Mouse (Mus musculus) left cerebral cortex, postnatal 4 days (tissue): ENCODE measurements around the gene 1110059E24Rik. TPM values are rescaled to one million over a fixed set of nuclear protein-coding genes. Genes with fewer than 3 reads are reported as not detected.

ENCODE experiments used
- total RNA-seq, 2 experiments: library from RNA; stranded (reverse); gene quantifications; 2 replicates each; pipeline ENCODE4 v1.2.3; 2021

Gene 1110059E24Rik
- total RNA-seq, 2 experiments from 2014 or later = 24.1 to 28.9 TPM

Other genes with a start within 250 kb of the 1110059E24Rik start
- gene Gda, start 179.5 kb downstream of the 1110059E24Rik start, total RNA-seq = 100 to 1,000 TPM; 124 to 132 TPM
- 10 to 100 TPM; 51.1 to 52.9 TPM for gene Abhd17b, start 209 bp upstream of the 1110059E24Rik start, total RNA-seq
- 10 to 100 TPM; 27.9 to 28.3 TPM for gene Cemip2, start 125.4 kb upstream of the 1110059E24Rik start, total RNA-seq